Comparison of ENCODE assay signal across 8 mouse cellular contexts in genomic region chr13:56112496-56112895, GRCm38 (mm10). TPM values are rescaled to one million over a fixed set of nuclear protein-coding genes. Genes with fewer than 3 reads are reported as not detected.
DNase-seq lines count a peak whose midpoint lies in the region; ATAC-seq and TF ChIP-seq lines count a peak whose summit lies in the region.

No protein-coding gene starts in this region.

- peak; percentile 32 for ATAC-seq in lung, embryonic 16.5 days (ENCODE audit: low read depth)

- TF ChIP-seq CTCF in gastrocnemius, adult 2 months (IDR thresholded peaks at IDR 0.05) = peak; percentile 26; the same call in 1 of the 2 replicates

- peaks cover 74% of the 10 kb centered on the region for H3K4me1 ChIP-seq in lung, embryonic 16.5 days (replicated peaks; ENCODE audit: control insufficient read depth, insufficient read depth, low read length)

- H3K27ac ChIP-seq in gastrocnemius, adult 2 months = peak overlapping the region; percentile 94
- H3K27ac ChIP-seq in lung, embryonic 16.5 days (ENCODE audit: low read length) = peak overlapping the region; percentile 67

- H3K9ac ChIP-seq in lung, embryonic 16.5 days (ENCODE audit: low read length) = peak overlapping the region; percentile 50; the same call in 1 of the 2 replicates

- intact Hi-C loops in gastrocnemius, adult 2 months (cut with DNase I) = no loop called here
- intact Hi-C loops in left cerebral cortex, postnatal 14 days (cut with DNase I) = no loop called here

- no peaks in the 10 kb centered on the region for H3K27me3 ChIP-seq in lung, embryonic 16.5 days (ENCODE audit: control insufficient read depth, insufficient read depth, low read depth, low read length)

- peak overlapping the region; percentile 19 for H3K4me2 ChIP-seq in lung, embryonic 16.5 days (ENCODE audit: low read depth, low read length)

- H3K9me3 ChIP-seq in lung, embryonic 16.5 days (ENCODE audit: control insufficient read depth, low read length) = no peaks in the 10 kb centered on the region

- no peak for DNase-seq in gastrocnemius, adult 2 months
- no peak for DNase-seq in gastrocnemius, postnatal 10 days
- DNase-seq in lung, adult 18-20 months = no peak
- peak; percentile 68 for DNase-seq in forelimb bud, embryonic 11.5 days (ENCODE audit: low read depth, low spot score)
- DNase-seq in neural tube, embryonic 10.5 days (ENCODE audit: extremely low spot score, low spot score) = peak; percentile 42
- no peak for DNase-seq in right cerebral cortex, postnatal 14 days
- no peak for DNase-seq in left cerebral cortex, postnatal 14 days (ENCODE audit: low spot score in 2 of 2)

- WGBS in lung, embryonic 16.5 days = 15% methylated on average over 4 of the region's 4 CpGs

- peaks cover 2% of the 10 kb centered on the region; the same call in 1 of the 2 replicates for H3K36me3 ChIP-seq in lung, embryonic 16.5 days (ENCODE audit: control insufficient read depth, insufficient read depth, low read length)

- no peak overlapping the region for H3K4me3 ChIP-seq in gastrocnemius, adult 2 months
- no peak overlapping the region for H3K4me3 ChIP-seq in lung, embryonic 16.5 days (ENCODE audit: low read length)

RNA-seq across cellular contexts. Expression of gene H2afy, which starts 23.7 kb away (rescaled TPM):
- total RNA-seq in gastrocnemius, adult 2 months (2021) = 10 to 100 TPM; 64.1 to 69.2 TPM
- 10 to 100 TPM; 68.3 to 81.6 TPM for total RNA-seq in gastrocnemius, postnatal 10 days (2021)
- polyA plus RNA-seq in lung, embryonic 16.5 days (2015; fragmentation: Nextera tagmentation; extraction: Ambion mirVana) = 247 and 266 TPM in 2 replicates
- total RNA-seq in left cerebral cortex, postnatal 14 days (2021) = 100 to 1,000 TPM in 1 of 2 experiments, 10 to 100 TPM in 1; 97.2 to 108 TPM

Comparison
In these comparisons a context has a peak if more than half of its experiments do, and no peak if none do; other contexts are left out.
1. DNase-seq: peak in forelimb bud, embryonic 11.5 days (single experiment) and neural tube, embryonic 10.5 days (single experiment); none in gastrocnemius, adult 2 months (single experiment), gastrocnemius, postnatal 10 days (single experiment), lung, adult 18-20 months (0 of 2), right cerebral cortex, postnatal 14 days (single experiment) and left cerebral cortex, postnatal 14 days (0 of 2).